Mouse (Mus musculus) heart, embryonic 13.5 days (tissue): ENCODE measurements around the gene Tcerg1l. TPM values are rescaled to one million over a fixed set of nuclear protein-coding genes. Genes with fewer than 3 reads are reported as not detected.
A peak's percentile ranks its signal among the peaks of the same experiment; 100 is the strongest.

ENCODE experiments used
- ATAC-seq: fragments of 200-750 bp; cut with Nextera tagmentation; 2 replicates; pipeline ENCODE4 v1.8.0; 2017; ENCODE audit warnings: moderate TSS enrichment; ENCODE audit not compliant: insufficient number of reproducible peaks, low FRiP score, low TSS enrichment; ENCODE audit errors: extremely low read depth
- H3K27ac ChIP-seq: fragments of 300-500 bp; sonication (generic); replicated peaks from 2 replicates; pipeline ENCODE4 v1.5.1; 2015; ENCODE audit warnings: moderate library complexity, mild to moderate bottlenecking, inconsistent platforms
- H3K27me3 ChIP-seq: fragments of 300-500 bp; sonication (generic); replicated peaks from 2 replicates; pipeline ENCODE4 v1.6.1; 2015; ENCODE audit warnings: mild to moderate bottlenecking, inconsistent platforms
- H3K36me3 ChIP-seq: fragments of 300-500 bp; sonication (generic); 2 replicates; pipeline ENCODE4 v1.6.1; 2015; ENCODE audit warnings: mild to moderate bottlenecking, inconsistent platforms
- H3K4me1 ChIP-seq: fragments of 300-500 bp; sonication (generic); 2 replicates; pipeline ENCODE4 v1.6.1; 2015; ENCODE audit warnings: inconsistent platforms
- H3K4me2 ChIP-seq: fragments of 300-500 bp; sonication (generic); 2 replicates; pipeline ENCODE4 v1.6.1; 2015; ENCODE audit warnings: inconsistent platforms, mild to moderate bottlenecking, moderate library complexity
- H3K4me3 ChIP-seq: fragments of 300-500 bp; sonication (generic); 2 replicates; pipeline ENCODE4 v1.5.1; 2015; ENCODE audit warnings: moderate library complexity, mild to moderate bottlenecking, inconsistent platforms
- H3K9ac ChIP-seq: fragments of 300-500 bp; sonication (generic); 2 replicates; pipeline ENCODE4 v1.6.1; 2015; ENCODE audit warnings: inconsistent platforms, mild to moderate bottlenecking, moderate library complexity
- H3K9me3 ChIP-seq: fragments of 300-500 bp; sonication (generic); 2 replicates; pipeline ENCODE4 v1.6.1; 2016; ENCODE audit warnings: inconsistent platforms
- WGBS: fragments of 180-500 bp; shearing (Covaris S2); methylation state at CpG from one replicate; pipeline ENCODE4 v1.1.7; 2015; ENCODE audit warnings: mixed read lengths; 5-methylcytosine and 5-hydroxymethylcytosine counted together
- polyA plus RNA-seq: library from polyadenylated mRNA; unstranded; fragments of >200 nt; fragmentation: Nextera tagmentation; extraction: Ambion mirVana; gene quantifications from 2 replicates; pipeline ENCODE4 v1.2.1, GENCODE M21; 2015

Tcerg1l gene
- 0.13 and 0.23 TPM in 2 replicates for polyA plus RNA-seq

DNA sequence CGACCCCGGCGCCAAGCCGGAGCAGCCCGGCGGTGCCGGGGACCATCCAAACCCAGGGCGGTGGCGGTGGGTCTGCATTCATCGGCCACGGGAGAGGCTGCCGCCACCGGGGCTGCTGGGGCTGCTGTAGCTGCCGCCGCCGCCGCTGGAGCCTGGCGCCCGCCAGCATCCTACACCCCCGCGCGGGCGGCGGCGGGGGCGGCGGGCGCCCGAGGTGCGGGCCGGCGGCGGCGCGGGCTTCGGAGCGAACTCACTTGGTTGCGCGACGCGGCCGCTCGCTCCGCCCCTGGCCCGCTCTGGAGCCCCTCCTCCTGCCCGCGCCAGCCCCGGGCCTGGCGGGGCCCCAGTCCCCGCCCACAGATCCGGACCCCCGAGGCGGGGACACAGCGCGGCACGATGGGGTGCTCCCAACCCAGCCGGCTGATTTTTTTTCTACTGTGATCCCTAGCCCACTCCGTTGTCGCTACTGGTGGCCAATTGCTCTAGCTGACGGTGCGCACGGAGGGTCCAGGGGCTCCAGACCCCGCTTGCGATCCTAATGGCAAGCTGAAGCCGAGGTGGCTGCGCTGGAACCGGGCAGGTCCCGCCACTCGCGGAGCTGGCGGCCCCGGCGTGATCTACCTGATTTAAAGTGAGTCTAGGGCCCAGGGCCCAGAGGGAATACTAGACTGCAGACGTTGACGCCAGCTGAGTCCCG lies at the start of gene Tcerg1l:
TSS of gene Tcerg1l (minus strand) at position 246 of the 697 bp plus-strand sequence.
- no peak within 1 kb of the TSS for H3K27ac ChIP-seq
- no peaks in the 10 kb centered on the region for H3K36me3 ChIP-seq
- no peaks in the 10 kb centered on the region for H3K9me3 ChIP-seq
- peak within 1 kb of the TSS; percentile 86 for H3K4me2 ChIP-seq
- peak within 1 kb of the TSS; percentile 56 for H3K4me3 ChIP-seq
- peak within 1 kb of the TSS; percentile 33; the same call in 1 of the 2 replicates for H3K9ac ChIP-seq
- H3K4me1 ChIP-seq: peaks cover 15% of the 10 kb centered on the region
- WGBS: under 1% methylated on average over 37 of the region's 76 CpGs
- peaks cover 66% of the 10 kb centered on the region for H3K27me3 ChIP-seq
- no peak for ATAC-seq

DNA sequence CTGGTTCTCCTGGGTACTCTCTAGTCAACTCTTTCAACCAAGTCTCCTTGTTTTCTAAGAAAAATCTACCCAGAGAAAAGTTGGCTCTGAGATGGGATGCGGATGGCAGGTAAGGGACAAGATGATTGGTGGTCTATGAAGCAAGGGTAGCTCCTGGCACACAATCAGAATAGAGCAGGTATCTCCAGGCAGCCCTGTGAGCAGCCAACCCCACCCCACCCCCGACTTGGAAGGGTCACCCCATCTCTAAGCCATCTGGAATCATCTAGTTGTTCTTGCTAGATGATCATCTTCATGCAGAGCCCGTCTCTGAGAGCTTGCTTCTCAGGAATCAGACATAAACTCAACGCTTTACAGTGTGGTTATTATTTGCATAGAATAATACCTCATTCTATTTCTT lies 44.6 kb upstream of the Tcerg1l start:
- Histone ChIP-seq H3K4me3 (no peak overlapping the region), H3K27ac (no peak overlapping the region), H3K4me1 (no peaks in the 10 kb centered on the region), H3K9me3 (no peaks in the 10 kb centered on the region), H3K9ac (no peak overlapping the region), H3K36me3 (no peaks in the 10 kb centered on the region), H3K4me2 (no peak overlapping the region), H3K27me3 (no peaks in the 10 kb centered on the region)
- 61% methylated on average over 4 of the region's 4 CpGs for WGBS
- ATAC-seq: no peak

DNA sequence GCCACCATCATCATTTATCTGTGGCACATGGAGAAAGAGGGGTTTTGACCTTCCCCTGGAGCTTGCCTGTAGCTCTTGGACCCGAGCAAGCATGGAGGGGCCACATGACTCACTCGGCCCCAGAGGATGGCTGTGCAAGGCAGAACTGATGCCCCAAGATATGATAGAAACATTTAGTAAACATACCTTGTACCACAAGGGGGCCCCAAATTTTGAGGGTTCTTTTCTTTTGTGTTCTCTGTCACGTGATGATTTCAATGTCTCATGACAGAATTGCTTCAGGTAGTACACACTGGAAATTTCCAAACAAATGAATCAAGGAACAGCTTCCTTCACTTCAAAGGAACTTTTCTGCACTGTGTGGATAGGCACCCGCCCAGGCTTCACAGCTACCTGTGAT lies 35.0 kb upstream of the Tcerg1l start:
- 48% methylated on average over 4 of the region's 4 CpGs for WGBS
- Histone ChIP-seq H3K9ac (no peak overlapping the region), H3K27ac (no peak overlapping the region), H3K4me1 (no peaks in the 10 kb centered on the region), H3K9me3 (no peaks in the 10 kb centered on the region), H3K4me2 (no peak overlapping the region), H3K4me3 (no peak overlapping the region), H3K27me3 (no peaks in the 10 kb centered on the region), H3K36me3 (no peaks in the 10 kb centered on the region)
- no peak for ATAC-seq

DNA sequence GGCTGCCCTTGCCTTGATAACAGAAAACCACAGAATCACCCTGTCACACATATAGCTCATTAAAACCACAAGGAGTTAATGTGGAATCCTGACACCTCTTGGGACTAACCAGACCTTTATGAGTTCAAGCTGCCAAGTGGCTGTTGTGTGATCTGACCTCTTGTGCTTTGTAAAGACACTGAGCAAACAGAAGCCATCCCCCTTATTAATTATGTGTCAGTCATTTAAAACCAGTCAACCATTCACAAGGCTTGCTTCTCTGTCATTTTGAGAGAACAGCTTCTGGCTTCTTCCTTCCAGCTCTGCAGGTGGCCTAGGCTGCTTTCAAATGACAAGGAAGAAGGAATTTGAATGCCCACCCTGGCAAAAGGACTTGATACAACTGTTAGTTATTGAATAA lies 33.9 kb upstream of the Tcerg1l start:
- Histone ChIP-seq H3K4me1 (no peaks in the 10 kb centered on the region), H3K27ac (no peak overlapping the region), H3K4me2 (no peak overlapping the region), H3K27me3 (no peaks in the 10 kb centered on the region), H3K4me3 (no peak overlapping the region), H3K9me3 (no peaks in the 10 kb centered on the region), H3K9ac (no peak overlapping the region), H3K36me3 (no peaks in the 10 kb centered on the region)
- ATAC-seq: no peak

DNA sequence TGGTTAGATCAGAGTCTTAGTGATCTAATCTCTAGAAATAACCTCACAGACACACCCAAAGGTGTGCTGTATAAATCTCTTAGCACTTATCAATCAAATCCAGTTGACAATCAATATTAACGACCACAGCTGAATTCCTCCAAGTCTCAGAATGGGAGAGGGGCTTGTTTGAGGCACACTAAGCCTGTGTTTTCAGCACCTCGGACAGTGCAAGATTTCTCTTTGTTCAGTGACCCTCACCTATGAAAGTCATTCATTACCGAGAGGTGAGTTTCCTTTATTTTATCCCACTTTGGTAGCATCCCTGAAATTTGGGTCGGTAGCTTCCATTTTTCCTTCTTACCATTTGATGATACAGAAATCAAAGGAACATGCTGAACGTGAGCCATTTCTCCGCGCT lies 32.4 kb upstream of the Tcerg1l start:
- no peak overlapping the region for H3K4me3 ChIP-seq
- H3K36me3 ChIP-seq: no peaks in the 10 kb centered on the region
- H3K9me3 ChIP-seq: no peaks in the 10 kb centered on the region
- 49% methylated on average over 7 of the region's 7 CpGs for WGBS
- no peak overlapping the region for H3K9ac ChIP-seq
- H3K4me1 ChIP-seq: no peaks in the 10 kb centered on the region
- no peak for ATAC-seq
- H3K4me2 ChIP-seq: no peak overlapping the region
- H3K27me3 ChIP-seq: peaks cover 5% of the 10 kb centered on the region; the same call in 1 of the 2 replicates
- no peak overlapping the region for H3K27ac ChIP-seq

DNA sequence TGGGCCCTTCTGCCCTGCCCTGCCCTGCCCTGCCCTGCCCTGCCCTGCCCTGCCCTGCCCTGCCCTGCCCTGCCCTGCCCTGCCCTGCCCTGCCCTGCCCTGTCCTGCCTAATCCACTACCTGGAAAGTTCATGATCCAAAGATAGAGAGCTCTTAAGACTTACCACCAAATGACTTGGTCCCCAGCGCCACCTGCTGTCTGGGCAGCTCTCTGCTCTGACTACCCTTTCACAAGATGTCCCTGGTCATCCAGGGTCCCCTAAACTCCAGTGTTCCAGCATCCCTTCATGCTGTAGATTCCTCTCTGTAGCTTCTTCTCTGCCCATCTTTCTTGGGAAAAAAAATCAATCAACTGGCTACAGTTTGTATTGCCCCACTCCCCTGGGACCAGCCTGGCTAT lies 31.3 kb upstream of the Tcerg1l start:
- no peaks in the 10 kb centered on the region for H3K9me3 ChIP-seq
- H3K27ac ChIP-seq: no peak overlapping the region
- no peak overlapping the region for H3K4me2 ChIP-seq
- H3K36me3 ChIP-seq: no peaks in the 10 kb centered on the region
- ATAC-seq: no peak
- H3K9ac ChIP-seq: no peak overlapping the region
- no peak overlapping the region for H3K4me3 ChIP-seq
- no peaks in the 10 kb centered on the region for H3K4me1 ChIP-seq
- H3K27me3 ChIP-seq: peaks cover 8% of the 10 kb centered on the region; the same call in 1 of the 2 replicates
- WGBS: 56% methylated on average over 1 of the region's 1 CpGs

DNA sequence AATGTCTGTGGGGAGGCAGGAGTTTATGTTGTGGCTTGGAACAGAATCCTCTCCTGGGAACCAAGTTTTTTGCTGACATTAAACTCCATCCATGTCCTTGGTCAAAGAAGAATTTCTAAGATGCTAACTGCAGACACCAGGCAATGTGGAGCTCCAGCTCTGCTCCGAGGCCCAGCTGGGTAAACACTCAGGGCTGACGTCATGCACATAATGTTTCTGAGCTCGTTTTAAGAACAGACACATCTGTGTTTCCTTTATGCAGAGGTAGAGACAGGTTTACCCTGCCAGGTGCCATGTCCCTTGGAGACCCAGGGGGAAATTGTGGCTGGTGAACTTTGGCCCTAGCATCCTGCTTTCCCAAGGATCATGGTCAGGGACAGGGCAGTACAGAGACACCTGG lies 29.9 kb upstream of the Tcerg1l start:
- peaks cover 8% of the 10 kb centered on the region; the same call in 1 of the 2 replicates for H3K27me3 ChIP-seq
- no peak overlapping the region for H3K9ac ChIP-seq
- H3K9me3 ChIP-seq: no peaks in the 10 kb centered on the region
- no peak overlapping the region for H3K4me3 ChIP-seq
- no peaks in the 10 kb centered on the region for H3K4me1 ChIP-seq
- 44% methylated on average over 3 of the region's 3 CpGs for WGBS
- no peaks in the 10 kb centered on the region for H3K36me3 ChIP-seq
- ATAC-seq: no peak
- H3K27ac ChIP-seq: no peak overlapping the region
- H3K4me2 ChIP-seq: no peak overlapping the region

DNA sequence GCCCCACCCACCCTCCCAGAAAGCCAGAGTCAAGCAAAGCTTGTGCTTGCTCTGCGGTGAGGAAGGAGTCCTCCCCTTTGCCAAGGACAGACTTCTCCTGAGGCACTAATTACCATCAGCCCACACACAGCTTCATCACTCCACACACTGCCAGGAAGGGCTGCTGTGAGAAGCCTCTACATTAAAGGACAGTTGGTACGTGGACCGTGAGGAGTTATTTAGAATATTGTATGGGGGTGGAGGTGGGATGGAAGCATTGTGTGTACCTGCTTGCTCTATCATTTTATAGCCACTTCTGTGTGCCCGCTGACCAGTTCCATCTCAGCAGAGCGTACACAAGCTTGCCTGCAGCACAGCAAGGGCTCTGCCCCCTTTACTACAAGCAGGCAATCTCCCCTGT lies 16.0 kb upstream of the Tcerg1l start:
- Histone ChIP-seq H3K4me3 (no peak overlapping the region), H3K9ac (no peak overlapping the region), H3K9me3 (no peaks in the 10 kb centered on the region), H3K27me3 (peaks cover 11% of the 10 kb centered on the region; the same call in 1 of the 2 replicates), H3K4me2 (no peak overlapping the region), H3K4me1 (no peaks in the 10 kb centered on the region), H3K27ac (no peak overlapping the region), H3K36me3 (no peaks in the 10 kb centered on the region)
- 76% methylated on average over 5 of the region's 5 CpGs for WGBS
- no peak for ATAC-seq

DNA sequence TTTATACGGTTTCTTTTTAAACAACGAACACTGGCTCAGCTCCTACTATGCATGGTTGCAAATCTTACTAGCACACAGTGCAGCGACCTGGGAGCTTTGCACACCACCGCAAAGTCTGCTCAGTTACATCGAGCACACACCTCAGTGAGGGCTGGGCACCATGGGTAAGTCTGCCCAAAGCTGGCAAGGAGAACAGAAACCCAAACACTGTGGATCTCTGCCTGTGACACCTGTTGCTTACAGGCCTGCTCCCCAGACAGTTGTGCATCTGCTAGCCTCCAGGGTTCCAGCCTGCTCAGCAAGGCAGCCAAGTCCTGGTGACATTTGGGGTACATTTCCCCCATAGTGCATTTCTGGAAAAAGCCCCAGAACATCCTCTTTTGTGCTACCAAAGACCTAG lies 4.1 kb upstream of the Tcerg1l start:
- Histone ChIP-seq H3K9me3 (no peaks in the 10 kb centered on the region), H3K9ac (no peak overlapping the region), H3K4me3 (no peak overlapping the region), H3K4me1 (peaks cover 15% of the 10 kb centered on the region), H3K36me3 (no peaks in the 10 kb centered on the region), H3K27ac (no peak overlapping the region), H3K27me3 (peaks cover 44% of the 10 kb centered on the region), H3K4me2 (no peak overlapping the region)
- no peak for ATAC-seq
- 82% methylated on average over 5 of the region's 5 CpGs for WGBS

DNA sequence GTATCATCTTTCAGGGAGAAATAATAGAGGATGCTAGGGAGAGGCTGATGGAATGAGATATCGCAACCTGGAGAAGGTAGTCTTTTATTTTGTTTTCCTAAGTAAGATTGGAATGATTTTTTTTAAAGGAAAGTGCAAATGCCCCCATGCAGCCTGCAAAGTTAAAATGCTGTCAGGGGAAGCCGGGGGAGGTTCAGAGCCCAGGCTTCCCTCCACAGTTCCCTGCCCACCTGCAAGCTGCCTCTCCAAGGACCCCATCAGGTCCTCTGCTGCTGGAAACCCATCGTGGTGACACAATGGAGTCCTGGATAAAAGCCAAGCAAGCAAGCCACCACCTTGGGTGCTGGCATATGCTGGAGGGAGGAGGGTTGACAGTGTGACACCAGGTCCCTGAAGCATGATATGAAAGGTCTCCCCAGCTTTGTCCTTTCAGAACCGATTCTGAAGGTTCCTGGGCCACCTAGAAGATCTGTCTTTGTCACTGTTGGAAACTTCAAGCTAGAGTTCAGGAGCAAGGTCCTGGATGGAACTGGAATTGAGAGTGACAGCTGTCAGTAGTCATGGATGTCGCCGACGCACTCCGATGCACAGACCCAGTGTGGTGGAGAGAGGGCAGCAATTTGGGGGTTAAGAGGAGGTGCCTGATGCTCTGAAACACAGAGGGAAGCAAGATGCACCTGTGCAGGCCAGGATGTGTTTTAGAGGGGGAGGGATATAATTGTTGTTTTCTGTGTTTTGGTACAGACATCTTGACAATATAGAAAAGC lies 3.2 kb upstream of the Tcerg1l start:
- Histone ChIP-seq H3K27me3 (peaks cover 54% of the 10 kb centered on the region), H3K4me3 (no peak overlapping the region), H3K4me1 (peaks cover 15% of the 10 kb centered on the region), H3K27ac (no peak overlapping the region), H3K4me2 (no peak overlapping the region), H3K36me3 (no peaks in the 10 kb centered on the region), H3K9me3 (no peaks in the 10 kb centered on the region), H3K9ac (no peak overlapping the region)
- ATAC-seq: no peak
- WGBS: 64% methylated on average over 8 of the region's 8 CpGs

DNA sequence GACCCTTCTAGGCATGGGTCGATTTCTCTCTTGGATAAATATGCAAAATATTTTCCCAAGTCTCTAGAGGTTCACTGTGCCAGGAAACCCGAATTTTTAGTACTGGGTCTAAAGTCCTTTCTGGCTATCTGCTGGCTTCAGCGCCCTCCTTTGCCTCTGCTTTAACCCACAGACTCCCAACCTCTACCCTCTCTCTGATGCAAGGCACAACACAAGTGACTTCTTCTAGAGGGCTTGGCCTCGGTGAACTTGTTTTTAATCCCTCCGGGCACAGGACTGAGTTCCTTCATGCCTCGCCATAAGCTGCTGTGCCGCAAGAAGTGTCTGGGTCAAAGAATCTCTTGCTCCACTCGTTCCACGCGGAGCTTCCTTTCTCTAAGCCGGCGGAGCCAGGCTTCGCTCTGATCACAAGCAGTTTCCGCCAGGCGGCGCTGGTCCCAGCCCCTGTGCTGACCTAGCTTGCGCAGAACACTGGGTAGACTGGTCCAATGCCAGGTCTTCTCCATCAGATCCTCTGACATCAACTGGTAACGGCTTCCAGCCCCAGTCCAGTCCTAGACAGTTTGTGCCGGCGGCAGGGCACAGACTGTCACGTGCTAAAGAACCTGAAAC lies 758 bp upstream of the Tcerg1l start:
- Histone ChIP-seq H3K4me1 (peaks cover 15% of the 10 kb centered on the region), H3K4me3 (peak overlapping the region; percentile 56), H3K36me3 (no peaks in the 10 kb centered on the region), H3K4me2 (peak overlapping the region; percentile 86), H3K27me3 (peaks cover 66% of the 10 kb centered on the region), H3K27ac (no peak overlapping the region), H3K9me3 (no peaks in the 10 kb centered on the region), H3K9ac (no peak overlapping the region)
- 3% methylated on average over 21 of the region's 21 CpGs for WGBS
- ATAC-seq: no peak
